Mouse (Mus musculus) lung, adult 2 months (tissue): ENCODE results near the gene Osbpl9.

Source experiments
- CTCF ChIP-seq: fragments of 200-500 bp; IDR thresholded peaks from 2 replicates; pipeline ENCODE4 v1.5.1; 2011; ENCODE audit warnings: mild to moderate bottlenecking, low read length, control low read depth; ENCODE audit not compliant: insufficient read depth
- POLR2A ChIP-seq: fragments of 200-500 bp; IDR thresholded peaks from 2 replicates; pipeline ENCODE4 v1.6.1; 2011; ENCODE audit warnings: low read depth, mild to moderate bottlenecking, control low read depth, low read length, borderline replicate concordance; ENCODE audit errors: extremely low read depth

- no peak for TF ChIP-seq CTCF
- TF ChIP-seq POLR2A: no peak
Measured at GRCm38 (mm10) chr4:109089999-109090398, 112.1 kb downstream of the Osbpl9 start.
